Mouse (Mus musculus) embryo, embryonic 11.5 days (tissue): ENCODE measurements around the gene Disp1.

Experiments used
- DNase-seq: peaks from one replicate; pipeline ENCODE4 v3.0.0-alpha.2; 2012; ENCODE audit warnings: low read depth, low spot score

The Disp1 gene

DNA sequence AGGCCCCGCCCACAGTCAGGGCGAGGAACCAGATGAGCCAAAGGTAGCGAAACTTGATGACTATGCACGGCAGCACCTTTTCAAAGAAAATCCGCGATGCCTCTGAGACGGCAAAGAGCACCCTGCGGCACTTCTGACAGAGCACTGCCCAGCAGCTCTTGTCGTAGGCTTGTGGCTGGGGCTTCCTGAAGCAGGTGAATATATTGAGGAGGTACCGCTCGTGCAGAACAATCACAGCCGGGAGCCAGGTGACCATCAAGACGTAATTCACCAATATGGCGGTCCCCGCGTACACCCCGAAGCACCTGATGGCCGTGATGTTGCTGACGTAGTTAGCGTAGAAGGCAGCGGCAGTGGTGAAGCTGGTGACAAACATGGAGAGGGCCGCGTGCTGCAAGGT lies 132.7 kb downstream of the Disp1 start:
- no peak for DNase-seq

GRCm38 (mm10) chr1:183086843-183087242 lies 134.5 kb downstream of the Disp1 start:
- no peak for DNase-seq

DNA sequence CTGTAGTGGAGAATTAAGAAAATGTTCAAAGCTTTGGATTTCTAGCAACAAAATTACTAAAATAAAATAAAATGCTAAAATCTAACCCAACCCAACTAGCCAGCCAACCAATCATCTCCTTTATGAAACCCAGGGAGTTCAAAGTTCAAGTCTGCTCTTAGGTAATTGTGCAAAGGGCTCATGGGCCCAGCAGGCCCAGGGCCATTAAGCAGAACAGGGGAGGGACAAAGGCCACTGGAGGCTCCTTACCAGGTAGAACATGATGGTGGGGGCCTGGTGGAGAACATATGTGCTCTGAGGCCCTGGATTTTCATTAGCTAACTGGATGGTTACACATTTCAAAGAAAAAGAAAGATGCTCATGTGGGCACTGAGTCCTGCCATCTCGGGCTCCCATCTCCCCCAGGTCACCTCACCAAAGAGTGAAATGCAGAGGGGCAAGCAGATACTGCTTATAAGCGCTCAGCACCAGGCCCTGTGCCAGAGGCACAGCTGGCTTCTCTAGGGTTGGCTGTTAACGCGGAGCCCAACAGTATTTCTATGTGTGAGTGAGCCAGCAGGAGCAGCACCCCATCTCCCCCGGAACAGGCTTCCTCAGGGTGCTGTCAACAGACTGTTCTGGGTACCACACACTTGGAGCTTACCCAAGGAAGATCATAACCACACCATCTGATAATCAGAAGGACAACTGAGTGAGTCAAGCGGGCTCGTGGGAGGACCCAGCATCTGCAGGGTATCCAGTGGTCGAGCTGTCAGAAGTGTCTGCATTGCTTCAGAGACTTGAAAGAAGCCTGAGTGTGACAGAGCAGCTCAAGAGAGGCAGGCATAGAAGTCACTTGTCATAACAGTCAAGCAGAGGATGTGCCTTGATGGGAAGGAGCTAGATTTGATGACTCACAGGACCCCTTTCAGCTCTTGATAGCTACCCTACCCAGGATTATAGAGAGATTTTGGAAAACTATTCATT lies 137.0 kb downstream of the Disp1 start:
- no peak for DNase-seq

DNA sequence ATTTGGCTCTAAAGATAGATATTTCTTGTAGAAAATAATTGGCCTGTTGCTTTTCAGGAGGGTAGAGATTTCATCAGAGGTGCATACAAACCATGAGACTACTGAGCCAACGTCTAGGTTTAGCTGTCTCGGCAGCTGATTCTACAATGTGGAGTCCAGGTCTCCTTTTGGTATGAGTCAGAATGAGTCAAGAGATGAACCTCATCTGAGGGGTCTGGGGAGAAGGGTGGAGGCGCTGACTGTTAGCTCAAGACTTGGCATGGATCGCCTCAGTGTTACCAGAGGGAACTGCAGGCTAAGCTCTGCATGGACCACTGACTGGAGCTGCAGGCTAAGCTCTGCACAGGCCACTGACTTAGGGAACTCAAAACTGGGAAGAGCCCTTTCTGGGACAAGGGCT lies 138.9 kb downstream of the Disp1 start:
- no peak for DNase-seq

DNA sequence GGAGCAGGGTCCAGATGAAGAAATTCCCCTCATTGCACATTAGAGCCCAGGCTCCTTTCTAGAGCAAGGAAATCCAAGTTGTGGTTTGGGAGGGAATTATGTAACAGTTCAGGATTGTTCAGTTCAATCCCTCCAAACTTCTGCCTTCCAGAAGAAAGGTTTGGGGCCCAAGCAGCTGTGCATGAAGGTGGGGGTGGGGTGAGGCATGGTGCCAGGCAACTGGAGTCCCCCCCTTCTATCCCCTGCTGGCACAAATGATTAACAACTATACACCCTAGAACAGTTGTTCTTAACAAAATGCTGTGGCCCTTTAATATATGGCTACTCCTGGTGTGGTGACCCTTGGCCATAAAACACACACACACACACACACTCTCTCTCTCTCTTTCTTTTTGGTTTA lies 140.2 kb downstream of the Disp1 start:
- no peak for DNase-seq

DNA sequence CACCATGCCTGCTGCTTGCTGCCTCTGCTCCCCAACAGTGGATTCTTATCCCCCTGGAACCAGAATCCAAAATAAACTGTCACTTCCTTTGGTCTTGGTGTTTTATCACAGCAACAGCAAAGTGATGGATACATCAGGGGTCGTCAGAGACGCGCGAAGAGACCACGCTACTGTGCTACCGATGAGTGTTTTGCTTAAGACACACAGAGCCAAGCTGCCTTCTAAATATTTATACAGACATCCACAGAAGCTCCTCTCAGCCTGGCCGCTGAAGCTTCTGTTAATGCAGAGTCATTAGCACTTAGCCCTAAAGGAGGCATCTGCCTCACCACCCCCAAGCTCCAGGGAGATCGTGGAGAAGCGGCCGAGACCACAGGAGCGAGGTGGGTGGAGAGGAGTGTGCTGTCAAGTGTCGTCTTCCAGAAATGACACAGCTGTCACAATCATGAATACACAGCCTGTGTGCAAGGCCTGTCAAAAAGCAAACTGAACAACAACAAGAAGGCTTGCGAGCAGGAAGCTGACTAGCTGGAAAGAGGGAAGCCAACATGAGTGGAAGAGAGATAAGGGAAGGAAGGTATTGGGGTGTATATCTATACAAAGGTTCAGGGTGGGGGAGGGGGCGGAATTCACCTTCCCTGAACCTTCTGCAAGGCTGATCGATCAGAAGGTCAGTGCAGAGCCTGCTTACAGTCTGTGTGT lies 146.1 kb downstream of the Disp1 start:
- no peak for DNase-seq

DNA sequence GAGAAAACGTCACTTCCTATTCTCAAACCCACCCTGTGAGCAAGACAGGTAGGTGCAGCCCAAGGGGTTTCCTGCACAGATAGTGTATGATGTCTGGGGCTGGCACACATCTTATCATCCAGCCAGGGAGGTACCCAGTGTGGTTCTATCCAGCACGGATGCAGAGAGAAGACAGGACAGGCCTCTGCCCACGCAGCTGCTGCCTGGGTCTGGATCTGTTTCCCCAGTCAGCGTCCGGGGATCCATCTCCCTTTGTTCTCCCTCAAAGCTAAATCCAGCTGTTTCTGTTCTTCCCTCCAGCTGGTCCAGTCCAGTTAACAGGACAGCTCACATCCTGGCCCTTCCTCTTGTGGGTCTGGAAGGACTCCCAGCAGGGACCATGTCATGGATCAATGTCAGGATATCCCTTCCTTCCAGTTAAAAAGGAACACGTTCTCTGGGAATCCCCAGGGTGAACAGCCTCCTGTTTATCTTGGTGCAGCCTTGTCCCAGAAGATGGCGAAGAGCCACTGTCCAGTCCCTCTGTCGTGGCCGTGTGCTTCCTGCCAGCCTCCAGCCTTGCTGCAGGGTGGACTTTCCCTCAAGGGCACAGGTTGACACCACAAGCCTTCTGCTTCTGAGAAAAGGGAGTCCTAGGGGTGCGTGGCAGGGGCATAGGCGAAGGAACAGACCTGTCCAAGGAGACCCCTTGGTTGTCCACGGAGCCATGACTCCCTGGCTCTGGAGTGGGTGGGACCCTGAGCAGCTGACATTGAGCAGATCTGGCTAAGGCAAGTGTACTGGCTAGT lies 148.9 kb downstream of the Disp1 start:
- DNase-seq: no peak

DNA sequence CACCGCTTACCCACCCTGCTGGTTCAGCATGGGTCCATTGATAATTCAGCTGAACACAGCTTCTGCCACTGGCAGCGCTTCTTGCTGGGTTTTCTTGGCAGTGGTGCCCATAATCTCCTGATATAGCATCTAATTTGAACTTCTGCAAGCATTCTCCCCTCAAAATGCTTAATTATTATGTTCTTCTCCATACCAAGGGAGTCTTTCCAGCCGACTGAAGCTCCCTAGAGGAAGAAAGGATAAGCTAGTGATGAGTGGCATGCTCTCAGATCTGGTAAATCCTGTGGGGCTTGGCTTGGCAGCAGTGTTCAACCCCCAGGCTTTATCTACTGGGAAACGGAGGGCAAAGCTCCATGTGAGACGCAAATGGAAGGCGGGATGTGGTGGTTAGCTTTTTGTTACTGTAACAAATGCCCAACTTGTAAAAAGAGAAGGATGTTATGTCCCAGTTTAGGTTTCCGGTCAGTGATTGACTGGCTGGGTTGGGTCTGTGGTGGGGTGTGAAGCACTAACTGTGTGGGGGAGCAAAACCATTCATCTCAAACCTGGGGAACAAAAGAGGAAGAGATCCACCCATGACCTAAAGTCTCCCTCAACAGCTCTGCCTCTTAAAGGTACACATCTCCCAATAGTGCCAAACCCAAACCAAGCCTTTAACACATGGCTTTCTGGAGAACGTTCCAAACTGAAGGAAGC lies 151.2 kb downstream of the Disp1 start:
- no peak for DNase-seq

DNA sequence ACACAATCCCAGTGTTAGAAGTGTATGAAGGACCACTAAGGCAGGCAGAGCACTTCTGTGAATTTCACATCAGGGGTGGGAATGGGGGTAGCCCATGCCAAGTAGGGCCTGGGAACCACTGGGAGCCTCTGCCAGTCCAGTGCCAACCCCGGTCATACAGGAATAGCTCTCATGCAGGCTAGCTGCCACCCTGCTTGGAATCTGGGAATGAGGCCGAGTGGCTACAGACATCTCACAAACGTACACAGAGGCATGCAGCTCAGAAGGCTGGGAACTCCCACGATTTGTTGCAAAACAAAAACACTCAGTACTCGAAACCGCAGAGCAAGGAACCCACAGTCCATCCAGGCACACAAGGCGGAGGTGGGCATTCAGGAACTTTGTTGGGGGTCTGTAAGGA lies 153.5 kb downstream of the Disp1 start:
- DNase-seq: no peak

GRCm38 (mm10) chr1:183066981-183067380 lies 154.3 kb downstream of the Disp1 start:
- DNase-seq: no peak

- DNase-seq: no peak
These were observed 160.7 kb downstream of the Disp1 start for GRCm38 (mm10) chr1:183060611-183061010.

GRCm38 (mm10) chr1:183056289-183056655 lies 165.1 kb downstream of the Disp1 start:
- DNase-seq: no peak

DNA sequence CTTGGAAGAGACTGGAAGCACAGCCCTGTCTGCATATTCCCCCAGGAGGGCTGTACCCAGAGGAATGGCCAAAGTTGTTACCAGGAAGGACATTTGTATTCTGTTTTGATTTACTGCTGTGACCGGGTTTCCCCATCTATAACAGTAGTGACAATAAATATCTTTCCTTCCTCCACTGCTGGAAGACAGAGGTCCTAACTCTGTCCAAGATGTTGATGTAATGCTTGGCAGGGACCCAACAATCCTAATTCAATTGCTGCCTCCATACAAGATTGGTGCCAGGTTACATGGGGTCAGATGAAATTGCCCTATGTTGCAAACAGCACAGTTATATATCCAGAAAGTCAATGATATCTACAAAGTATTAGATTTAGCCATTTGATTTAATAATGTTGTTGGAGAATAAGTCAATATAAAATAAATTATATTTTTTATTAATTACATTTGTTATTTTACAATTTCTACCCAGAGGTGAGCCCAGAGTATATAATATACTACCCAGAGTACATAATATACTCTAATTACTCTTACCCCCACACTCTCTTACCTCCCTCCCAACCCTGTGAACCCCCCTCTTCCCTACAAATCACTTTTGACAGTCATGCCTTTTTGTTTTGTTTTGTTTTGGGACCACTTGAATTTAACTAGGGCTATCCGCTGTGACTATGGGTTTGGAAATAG lies 165.6 kb downstream of the Disp1 start:
- DNase-seq: peak; percentile 27

- DNase-seq: no peak
These were observed 168.7 kb downstream of the Disp1 start for GRCm38 (mm10) chr1:183052663-183053062.

- DNase-seq: no peak
These were observed 172.0 kb downstream of the Disp1 start for GRCm38 (mm10) chr1:183049295-183049694.

- no peak for DNase-seq
These were observed 173.3 kb downstream of the Disp1 start for GRCm38 (mm10) chr1:183047913-183048523.

DNA sequence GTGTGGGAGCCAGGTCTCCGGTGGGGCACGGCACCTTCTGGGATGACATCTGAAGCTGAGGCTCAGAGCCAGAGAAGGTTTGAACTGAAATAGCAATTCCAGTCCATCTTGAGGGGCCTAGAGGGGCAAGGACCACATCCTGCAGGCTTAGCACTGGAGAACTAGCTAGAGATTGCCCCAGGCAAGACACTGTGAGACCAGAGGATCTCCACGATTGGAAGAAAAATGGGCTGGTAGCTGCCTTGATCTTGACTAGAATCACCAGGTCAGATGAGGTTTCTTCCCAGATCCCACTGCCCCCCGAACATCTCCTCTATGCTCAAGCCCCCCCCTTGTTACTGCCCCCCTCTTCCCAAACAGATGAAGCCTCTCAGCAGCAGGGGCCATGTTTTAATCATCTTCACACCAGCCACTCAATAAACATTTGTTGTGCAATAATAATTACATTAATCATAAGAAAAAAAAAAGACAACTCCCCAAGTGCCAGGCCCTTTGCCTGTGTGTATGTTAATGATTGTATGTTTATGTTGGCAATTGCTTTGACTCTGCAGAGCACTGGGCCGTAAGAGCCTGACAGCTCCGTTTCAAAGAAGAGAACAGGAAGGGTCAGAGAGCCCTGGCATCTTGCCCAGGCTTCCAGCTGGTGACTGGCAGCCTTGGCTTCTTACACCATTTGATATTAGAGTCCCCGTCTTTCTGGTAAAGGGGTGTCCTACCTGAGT lies 174.0 kb downstream of the Disp1 start:
- DNase-seq: no peak

- no peak for DNase-seq
These were observed 175.2 kb downstream of the Disp1 start for GRCm38 (mm10) chr1:183046081-183046480.

DNA sequence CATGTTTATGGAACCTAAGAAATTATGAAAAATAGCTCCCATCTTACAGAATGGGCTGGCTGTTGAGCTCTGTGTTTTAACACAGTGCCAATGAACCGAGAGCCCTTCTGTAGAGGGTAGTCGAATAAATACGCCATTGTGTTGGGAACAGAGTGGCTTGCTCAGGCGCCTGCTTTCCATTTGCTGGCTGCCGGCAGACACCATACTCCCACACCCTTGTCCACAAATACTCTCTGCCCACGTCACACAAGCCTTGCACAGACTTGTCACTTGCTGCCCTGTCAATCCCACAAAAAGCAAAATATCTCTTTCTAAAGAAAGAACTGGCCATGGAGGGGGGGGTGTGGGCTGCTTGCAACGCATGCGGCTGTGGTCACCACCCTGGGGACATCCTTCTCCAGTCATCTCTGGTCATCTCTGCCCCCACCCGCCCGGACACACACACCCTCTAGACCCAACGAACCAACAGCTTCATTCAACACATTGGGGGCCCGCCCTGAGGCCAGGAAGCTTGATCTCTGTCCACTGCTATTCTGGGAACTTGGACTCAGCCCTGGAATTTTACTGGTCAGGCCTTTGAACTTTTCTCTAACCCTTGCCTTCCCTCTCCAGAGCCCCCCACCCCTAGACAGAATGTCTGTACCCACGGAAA lies 178.0 kb downstream of the Disp1 start:
- DNase-seq: no peak
